ENCODE assay signal across 20 mouse cellular contexts in the genomic region with DNA sequence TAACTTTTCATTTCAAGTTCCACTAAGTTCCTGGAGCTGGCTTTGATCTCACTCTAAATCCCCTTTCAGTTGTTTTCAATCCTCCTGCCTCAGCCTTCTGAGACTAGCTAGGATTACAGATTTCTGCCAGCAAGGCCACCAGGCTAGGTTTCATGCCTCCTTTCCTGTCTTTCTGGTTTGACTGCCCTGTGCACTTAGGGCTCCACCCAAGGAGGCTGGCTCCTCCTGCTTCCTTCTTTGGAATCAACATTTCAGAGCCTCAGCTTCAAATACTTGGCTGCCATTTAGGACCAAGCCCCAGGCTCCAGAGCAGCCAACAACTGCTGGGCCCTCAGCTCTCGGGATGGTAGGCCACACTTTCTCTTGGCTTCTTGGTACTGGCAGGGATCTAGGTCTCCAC. TPM values are rescaled to one million over a fixed set of nuclear protein-coding genes. Genes with fewer than 3 reads are reported as not detected.
DNase-seq lines count a peak whose midpoint lies in the region; ATAC-seq and TF ChIP-seq lines count a peak whose summit lies in the region.
"Had no signal": no experiment of that assay in that cellular context is flagged by ENCODE, and none has a peak within 500 bp of the region (broad histone marks: within the 10 kb centered on the region; RNA-seq: fewer than 3 reads in every experiment).

No protein-coding gene starts in this region.

- DNase-seq in heart, adult 11 months: peak; percentile 83
- DNase-seq in heart, postnatal 4 days: no peak
- DNase-seq in urinary bladder, postnatal 14 days (ENCODE audit: low spot score): peak; percentile 70
- no peak for DNase-seq in urinary bladder, postnatal 25 days (ENCODE audit: low spot score)
- peak; percentile 44 for DNase-seq in lung, embryonic 14.5 days
- DNase-seq in hindbrain, postnatal 0 days (ENCODE audit: low spot score): no peak
- DNase-seq in neural tube, embryonic 10.5 days (ENCODE audit: extremely low spot score, low spot score): no peak
- no peak for DNase-seq in gastrocnemius, postnatal 4 days (ENCODE audit: low spot score in 2 of 2)
- DNase-seq: cerebellum, adult 11 months; cerebellum, postnatal 36 days; heart, adult 18-20 months; liver, embryonic 13.5 days; thymus, adult 2 months had no signal

- no peaks in the 10 kb centered on the region for H3K27me3 ChIP-seq in lung, embryonic 14.5 days (ENCODE audit: insufficient read depth, low read length)
- no peaks in the 10 kb centered on the region for H3K27me3 ChIP-seq in hindbrain, postnatal 0 days (ENCODE audit: insufficient read depth, low read length)
- H3K27me3 ChIP-seq: liver, embryonic 13.5 days; midbrain, embryonic 13.5 days had no signal

- H3K4me2 ChIP-seq in lung, embryonic 14.5 days: no peak overlapping the region
- H3K4me2 ChIP-seq in hindbrain, postnatal 0 days (ENCODE audit: low read depth, low read length): no peak overlapping the region
- H3K4me2 ChIP-seq: liver, embryonic 13.5 days; midbrain, embryonic 13.5 days had no signal

- ATAC-seq in lung, embryonic 14.5 days (ENCODE audit: insufficient read depth): no peak
- ATAC-seq in hindbrain, postnatal 0 days: no peak
- ATAC-seq: forebrain, embryonic 16.5 days; midbrain, embryonic 13.5 days had no signal

- no peak for TF ChIP-seq CTCF in lung, embryonic 14.5 days (IDR thresholded peaks at IDR 0.05; ENCODE audit: low read depth)
- no peak for TF ChIP-seq CTCF in hindbrain, postnatal 0 days (IDR thresholded peaks at IDR 0.05; ENCODE audit: low read depth)

- no peak overlapping the region for H3K4me3 ChIP-seq in lung, embryonic 14.5 days (ENCODE audit: low read depth, low read length)
- H3K4me3 ChIP-seq in hindbrain, postnatal 0 days (ENCODE audit: low read length): no peak overlapping the region
- H3K4me3 ChIP-seq: layer of hippocampus, adult 2 months; liver, embryonic 13.5 days; midbrain, embryonic 13.5 days; myocyte had no signal

- no peaks in the 10 kb centered on the region for H3K4me1 ChIP-seq in lung, embryonic 14.5 days (ENCODE audit: insufficient read depth)
- no peaks in the 10 kb centered on the region for H3K4me1 ChIP-seq in hindbrain, postnatal 0 days (ENCODE audit: insufficient read depth, low read length)
- H3K4me1 ChIP-seq: midbrain, embryonic 13.5 days had no signal

- 63% methylated on average over 1 of the region's 1 CpGs for WGBS in lung, embryonic 14.5 days
- WGBS in hindbrain, postnatal 0 days: 83% methylated on average over 1 of the region's 1 CpGs

- H3K9me3 ChIP-seq in lung, embryonic 14.5 days (ENCODE audit: low read depth, low read length): peaks cover 4% of the 10 kb centered on the region; the same call in 1 of the 2 replicates
- no peaks in the 10 kb centered on the region for H3K9me3 ChIP-seq in hindbrain, postnatal 0 days (ENCODE audit: low read length)
- H3K9me3 ChIP-seq: midbrain, embryonic 13.5 days had no signal

- H3K9ac ChIP-seq in lung, embryonic 14.5 days: no peak overlapping the region
- H3K9ac ChIP-seq in hindbrain, postnatal 0 days (replicated peaks; ENCODE audit: low read length): no peak overlapping the region
- H3K9ac ChIP-seq: liver, embryonic 13.5 days; midbrain, embryonic 13.5 days had no signal

- H3K36me3 ChIP-seq in lung, embryonic 14.5 days (ENCODE audit: insufficient read depth): peaks cover 5% of the 10 kb centered on the region; the same call in 1 of the 2 replicates
- H3K36me3 ChIP-seq in hindbrain, postnatal 0 days (ENCODE audit: insufficient read depth, low read length): no peaks in the 10 kb centered on the region
- H3K36me3 ChIP-seq: midbrain, embryonic 13.5 days had no signal

- H3K27ac ChIP-seq in lung, embryonic 14.5 days (ENCODE audit: low read depth): no peak overlapping the region
- H3K27ac ChIP-seq in hindbrain, postnatal 0 days: no peak overlapping the region
- H3K27ac ChIP-seq: layer of hippocampus, adult 2 months; liver, embryonic 13.5 days; macrophage; midbrain, embryonic 13.5 days had no signal

RNA-seq across cellular contexts. Expression of a gene that starts 2.5 kb away (rescaled TPM):
- total RNA-seq in heart, postnatal 4 days (2021): 1 to 10 TPM in 1 of 2 experiments, under 1 TPM in 1; 0.83 to 1.0 TPM
- 0.95 and 1.0 TPM in 2 replicates for polyA plus RNA-seq in lung, embryonic 14.5 days (2014; fragmentation: Nextera tagmentation; extraction: Ambion mirVana)
- total RNA-seq in hindbrain, postnatal 0 days (2014; rRNA removed): 0.73 and 1.8 TPM in 2 replicates
- polyA plus RNA-seq in hindbrain, postnatal 0 days (2015; fragmentation: Nextera tagmentation; extraction: Ambion mirVana): 1.6 and 1.9 TPM in 2 replicates
- total RNA-seq in gastrocnemius, postnatal 4 days (2021): 1 to 10 TPM in 1 of 2 experiments, under 1 TPM in 1; 0.73 to 1.1 TPM
- total RNA-seq: hematopoietic stem cell, adult 5-6 weeks; neutrophil, adult 5-6 weeks had no signal

RNA-seq across cellular contexts. Expression of a gene that starts 21.5 kb away (rescaled TPM):
- total RNA-seq in heart, postnatal 4 days (2021): 1 to 10 TPM; 4.1 to 5.9 TPM
- 2.5 and 2.9 TPM in 2 replicates for polyA plus RNA-seq in lung, embryonic 14.5 days (2014; fragmentation: Nextera tagmentation; extraction: Ambion mirVana)
- 1.8 and 2.1 TPM in 2 replicates for total RNA-seq in hindbrain, postnatal 0 days (2014; rRNA removed)
- 2.1 and 2.5 TPM in 2 replicates for polyA plus RNA-seq in hindbrain, postnatal 0 days (2015; fragmentation: Nextera tagmentation; extraction: Ambion mirVana)
- total RNA-seq in gastrocnemius, postnatal 4 days (2021): 10 to 100 TPM; 36.6 to 38.2 TPM

RNA-seq across cellular contexts. Expression of a gene that starts 32.4 kb away (rescaled TPM):
- 10 to 100 TPM; 28.9 to 32.4 TPM for total RNA-seq in heart, postnatal 4 days (2021)
- polyA plus RNA-seq in lung, embryonic 14.5 days (2014; fragmentation: Nextera tagmentation; extraction: Ambion mirVana): 56.7 and 57.4 TPM in 2 replicates
- total RNA-seq in hindbrain, postnatal 0 days (2014; rRNA removed): 307 and 308 TPM in 2 replicates
- 268 and 287 TPM in 2 replicates for polyA plus RNA-seq in hindbrain, postnatal 0 days (2015; fragmentation: Nextera tagmentation; extraction: Ambion mirVana)
- total RNA-seq in gastrocnemius, postnatal 4 days (2021): 10 to 100 TPM; 45.0 to 47.7 TPM

RNA-seq across cellular contexts. Expression of a gene that starts 32.4 kb away (rescaled TPM):
- 10 to 100 TPM; 54.9 to 58.4 TPM for total RNA-seq in heart, postnatal 4 days (2021)
- polyA plus RNA-seq in lung, embryonic 14.5 days (2014; fragmentation: Nextera tagmentation; extraction: Ambion mirVana): 20.6 and 25.4 TPM in 2 replicates
- total RNA-seq in hindbrain, postnatal 0 days (2014; rRNA removed): 8.1 and 8.2 TPM in 2 replicates
- 25.7 and 26.1 TPM in 2 replicates for polyA plus RNA-seq in hindbrain, postnatal 0 days (2015; fragmentation: Nextera tagmentation; extraction: Ambion mirVana)
- 100 to 1,000 TPM; 100 to 115 TPM for total RNA-seq in gastrocnemius, postnatal 4 days (2021)

RNA-seq across cellular contexts. Expression of a gene that starts 33.9 kb away (rescaled TPM):
- total RNA-seq in heart, postnatal 4 days (2021): 10 to 100 TPM; 14.4 to 15.5 TPM
- polyA plus RNA-seq in lung, embryonic 14.5 days (2014; fragmentation: Nextera tagmentation; extraction: Ambion mirVana): 39.3 and 42.5 TPM in 2 replicates
- 7.2 and 9.4 TPM in 2 replicates for total RNA-seq in hindbrain, postnatal 0 days (2014; rRNA removed)
- polyA plus RNA-seq in hindbrain, postnatal 0 days (2015; fragmentation: Nextera tagmentation; extraction: Ambion mirVana): 7.7 and 8.8 TPM in 2 replicates
- 10 to 100 TPM; 15.6 to 16.2 TPM for total RNA-seq in gastrocnemius, postnatal 4 days (2021)

Comparison
In these comparisons a context has a peak if more than half of its experiments do, and no peak if none do; other contexts are left out.
1. DNase-seq: peak in heart, adult 11 months (single experiment), urinary bladder, postnatal 14 days (single experiment) and lung, embryonic 14.5 days (single experiment); none in heart, postnatal 4 days (single experiment), urinary bladder, postnatal 25 days (single experiment), hindbrain, postnatal 0 days (single experiment), neural tube, embryonic 10.5 days (single experiment) and gastrocnemius, postnatal 4 days (0 of 2).
2. RNA of a gene that starts 21.5 kb away (total RNA-seq): 36.6 to 38.2 TPM in gastrocnemius, postnatal 4 days; 4.1 to 5.9 TPM in heart, postnatal 4 days and 1.8 to 2.1 TPM in hindbrain, postnatal 0 days; every median in the first group is over 4 times any median in the second.